Mouse (Mus musculus) forebrain, embryonic 14.5 days (tissue): ENCODE data around the gene Tmem41b. TPM values are rescaled to one million over a fixed set of nuclear protein-coding genes. Genes with fewer than 3 reads are reported as not detected.

ENCODE experiments used
- ATAC-seq: fragments of 200-750 bp; cut with Nextera tagmentation; 2 replicates; pipeline ENCODE4 v1.8.0; 2017; ENCODE audit warnings: mild to moderate bottlenecking, moderate library complexity
- DNase-seq: peaks from one replicate; pipeline ENCODE4 v3.0.0-alpha.2; 2015; ENCODE audit warnings: low spot score
- H3K27ac ChIP-seq: fragments of 300-500 bp; sonication (generic); 2 replicates; pipeline ENCODE4 v1.5.1; 2014; ENCODE audit warnings: low read depth, mild to moderate bottlenecking, control low read depth, low read length, moderate library complexity
- H3K27me3 ChIP-seq: fragments of 300-500 bp; sonication (generic); replicated peaks from 2 replicates; pipeline ENCODE4 v1.6.1; 2014; ENCODE audit warnings: low read length, control low read depth, mixed read lengths; ENCODE audit not compliant: control insufficient read depth, insufficient read depth
- H3K36me3 ChIP-seq: fragments of 300-500 bp; sonication (generic); 2 replicates; pipeline ENCODE4 v1.6.1; 2014; ENCODE audit warnings: low read length, control low read depth; ENCODE audit not compliant: control insufficient read depth, insufficient read depth
- H3K4me1 ChIP-seq: fragments of 300-500 bp; sonication (generic); 2 replicates; pipeline ENCODE4 v1.6.1; 2014; ENCODE audit warnings: antibody characterized with exemption, low read length, control low read depth; ENCODE audit not compliant: control insufficient read depth, insufficient read depth
- H3K4me2 ChIP-seq: fragments of 300-500 bp; sonication (generic); 2 replicates; pipeline ENCODE4 v1.6.1; 2014; ENCODE audit warnings: mild to moderate bottlenecking, control low read depth, low read length
- H3K4me3 ChIP-seq: fragments of 300-500 bp; sonication (generic); 2 replicates; pipeline ENCODE4 v1.5.1; 2014; ENCODE audit warnings: low read depth, low read length, control low read depth
- H3K9ac ChIP-seq: fragments of 300-500 bp; sonication (generic); 2 replicates; pipeline ENCODE4 v1.6.1; 2014; ENCODE audit warnings: mild to moderate bottlenecking, low read length, control low read depth, moderate library complexity
- H3K9me3 ChIP-seq: fragments of 300-500 bp; sonication (generic); replicated peaks from 2 replicates; pipeline ENCODE4 v1.6.1; 2016; ENCODE audit warnings: low read length, control low read depth, mixed read lengths; ENCODE audit not compliant: control insufficient read depth
- WGBS: fragments of 180-500 bp; shearing (Covaris S2); extraction: QIAGEN DNeasy Blood & Tissue Kit; methylation state at CpG from one replicate; pipeline ENCODE4 v1.1.7; 2014; 5-methylcytosine and 5-hydroxymethylcytosine counted together
- polyA plus RNA-seq: library from polyadenylated mRNA; unstranded; fragments of >200 nt; fragmentation: Nextera tagmentation; extraction: Ambion mirVana; gene quantifications from 2 replicates; pipeline ENCODE4 v1.2.1, GENCODE M21; 2014

Tmem41b gene
- polyA plus RNA-seq, 1 experiment from 2014 or later, result 71.8 TPM

DNA sequence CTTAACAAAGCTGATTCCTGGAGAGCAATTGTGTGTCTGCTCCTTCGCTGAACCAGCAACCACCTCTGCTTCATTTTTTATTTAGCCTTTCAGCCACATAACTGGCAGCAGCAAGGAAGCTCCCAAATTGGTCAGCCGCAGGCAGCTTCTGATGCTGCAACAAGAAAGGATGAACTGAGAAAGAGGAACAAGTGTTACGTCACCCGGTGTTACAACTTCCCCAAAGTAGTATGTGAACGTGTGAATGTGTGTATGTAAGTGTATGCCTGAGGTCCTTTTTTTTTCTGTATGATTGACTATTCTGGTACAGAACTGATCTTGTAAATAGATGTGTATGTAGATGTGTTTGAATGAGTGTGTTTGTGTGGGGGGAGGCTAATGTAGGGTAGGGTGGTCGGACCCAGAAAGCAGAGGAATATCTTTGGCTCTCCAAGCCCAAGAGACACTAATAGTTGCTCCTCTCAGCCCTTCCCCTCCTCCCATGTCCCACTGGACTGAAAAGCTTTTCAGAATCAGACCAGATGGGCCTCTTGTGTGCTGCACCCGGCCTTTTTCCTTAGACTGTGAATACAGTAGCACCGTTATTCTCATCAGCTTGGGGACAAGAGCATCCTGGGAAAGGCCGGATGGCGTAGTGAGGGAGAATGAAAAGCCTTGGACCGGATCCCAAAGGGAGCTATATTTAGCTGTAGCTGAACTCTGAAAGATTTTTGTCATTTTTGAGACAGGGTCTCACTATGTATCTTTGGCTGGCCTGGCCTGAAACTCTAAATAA is 18.7 kb downstream of the Tmem41b start:
- WGBS, result 29% methylated on average over 11 of the region's 11 CpGs
- peak; percentile 86 for ATAC-seq
- no peaks in the 10 kb centered on the region for H3K27me3 ChIP-seq
- H3K4me3 ChIP-seq, result no peak overlapping the region
- H3K4me2 ChIP-seq, result no peak overlapping the region
- peak overlapping the region; percentile 81 for H3K27ac ChIP-seq
- no peak overlapping the region; the same call in 1 of the 2 replicates for H3K9ac ChIP-seq
- H3K36me3 ChIP-seq, result peaks cover 6% of the 10 kb centered on the region
- H3K9me3 ChIP-seq, result no peaks in the 10 kb centered on the region
- DNase-seq, result peak; percentile 92
- peaks cover 10% of the 10 kb centered on the region; the same call in 1 of the 2 replicates for H3K4me1 ChIP-seq

DNA sequence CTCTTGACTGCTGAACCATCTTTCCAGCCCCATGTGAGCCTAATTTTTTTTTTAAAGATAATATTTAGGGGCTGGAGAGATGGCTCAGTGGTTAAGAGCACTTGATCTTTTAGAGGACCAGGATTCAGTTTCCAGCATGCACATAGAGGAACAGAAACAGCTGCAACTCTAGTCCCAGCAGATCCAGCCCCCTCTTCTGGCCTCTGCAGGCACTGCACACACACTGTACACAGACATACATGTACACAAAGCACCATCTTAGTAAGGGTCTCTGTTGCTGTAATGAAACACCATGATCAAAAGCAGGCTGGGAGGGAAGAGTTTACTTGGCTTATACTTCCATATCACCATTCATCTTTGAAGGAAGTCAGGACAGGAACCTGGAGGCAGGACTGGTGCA is 21.1 kb downstream of the Tmem41b start:
- no peak for ATAC-seq
- H3K4me3 ChIP-seq, result no peak overlapping the region
- H3K9me3 ChIP-seq, result no peaks in the 10 kb centered on the region
- H3K9ac ChIP-seq, result no peak overlapping the region
- H3K4me2 ChIP-seq, result no peak overlapping the region
- no peak overlapping the region for H3K27ac ChIP-seq
- H3K36me3 ChIP-seq, result no peaks in the 10 kb centered on the region
- no peak for DNase-seq
- no peaks in the 10 kb centered on the region for H3K27me3 ChIP-seq
- peaks cover 12% of the 10 kb centered on the region; the same call in 1 of the 2 replicates for H3K4me1 ChIP-seq

GRCm38 (mm10) chr7:109963707-109964106 is 23.0 kb downstream of the Tmem41b start:
- Histone ChIP-seq H3K9ac (no peak overlapping the region), H3K4me3 (no peak overlapping the region), H3K9me3 (no peaks in the 10 kb centered on the region), H3K4me2 (no peak overlapping the region), H3K27ac (no peak overlapping the region), H3K4me1 (peaks cover 7% of the 10 kb centered on the region; the same call in 1 of the 2 replicates), H3K27me3 (no peaks in the 10 kb centered on the region), H3K36me3 (no peaks in the 10 kb centered on the region)
- DNase-seq (no peak), ATAC-seq (no peak)
- WGBS, result 97% methylated on average over 4 of the region's 4 CpGs

DNA sequence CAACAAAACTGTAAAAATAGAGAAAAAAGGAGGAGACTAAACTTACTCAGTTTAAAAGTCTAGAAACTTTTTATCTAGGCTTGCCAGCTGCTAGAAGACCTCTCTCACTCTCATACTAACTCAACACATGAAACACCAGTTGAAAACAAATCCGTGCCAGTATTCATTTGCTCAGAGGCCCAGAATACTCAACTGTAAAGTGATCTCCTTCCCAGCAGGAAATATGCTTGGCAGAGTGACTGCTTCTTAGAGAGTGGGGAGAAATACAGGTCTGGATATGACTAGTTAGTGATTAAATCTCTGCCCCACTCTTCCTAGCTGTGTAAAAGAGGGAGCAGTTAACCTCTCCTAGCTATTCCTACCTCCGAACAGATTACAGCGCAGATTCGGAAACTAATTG is 24.1 kb downstream of the Tmem41b start:
- Histone ChIP-seq H3K27me3 (no peaks in the 10 kb centered on the region), H3K27ac (no peak overlapping the region), H3K9ac (no peak overlapping the region), H3K9me3 (no peaks in the 10 kb centered on the region), H3K4me2 (no peak overlapping the region), H3K4me1 (peaks cover 15% of the 10 kb centered on the region), H3K36me3 (no peaks in the 10 kb centered on the region), H3K4me3 (no peak overlapping the region)
- 80% methylated on average over 4 of the region's 4 CpGs for WGBS
- no peak for DNase-seq
- no peak for ATAC-seq

- Histone ChIP-seq H3K9me3 (no peaks in the 10 kb centered on the region), H3K4me2 (no peak overlapping the region), H3K27me3 (no peaks in the 10 kb centered on the region), H3K27ac (no peak overlapping the region), H3K36me3 (no peaks in the 10 kb centered on the region), H3K4me1 (peaks cover 20% of the 10 kb centered on the region), H3K9ac (no peak overlapping the region), H3K4me3 (no peak overlapping the region)
- WGBS, result 78% methylated on average over 2 of the region's 2 CpGs
- no peak for DNase-seq
- no peak for ATAC-seq
These were observed 25.2 kb downstream of the Tmem41b start for GRCm38 (mm10) chr7:109961570-109961969.

- DNase-seq (no peak), ATAC-seq (peak; percentile 78; the same call in 1 of the 2 replicates)
- Histone ChIP-seq H3K27me3 (no peaks in the 10 kb centered on the region), H3K27ac (peak overlapping the region; percentile 93), H3K9me3 (no peaks in the 10 kb centered on the region), H3K4me3 (peak overlapping the region; percentile 77), H3K36me3 (no peaks in the 10 kb centered on the region), H3K9ac (peak overlapping the region; percentile 91), H3K4me2 (peak overlapping the region; percentile 68), H3K4me1 (peaks cover 20% of the 10 kb centered on the region)
- WGBS, result 10% methylated on average over 13 of the region's 13 CpGs
These were observed 26.0 kb downstream of the Tmem41b start for GRCm38 (mm10) chr7:109960613-109961154.

DNA sequence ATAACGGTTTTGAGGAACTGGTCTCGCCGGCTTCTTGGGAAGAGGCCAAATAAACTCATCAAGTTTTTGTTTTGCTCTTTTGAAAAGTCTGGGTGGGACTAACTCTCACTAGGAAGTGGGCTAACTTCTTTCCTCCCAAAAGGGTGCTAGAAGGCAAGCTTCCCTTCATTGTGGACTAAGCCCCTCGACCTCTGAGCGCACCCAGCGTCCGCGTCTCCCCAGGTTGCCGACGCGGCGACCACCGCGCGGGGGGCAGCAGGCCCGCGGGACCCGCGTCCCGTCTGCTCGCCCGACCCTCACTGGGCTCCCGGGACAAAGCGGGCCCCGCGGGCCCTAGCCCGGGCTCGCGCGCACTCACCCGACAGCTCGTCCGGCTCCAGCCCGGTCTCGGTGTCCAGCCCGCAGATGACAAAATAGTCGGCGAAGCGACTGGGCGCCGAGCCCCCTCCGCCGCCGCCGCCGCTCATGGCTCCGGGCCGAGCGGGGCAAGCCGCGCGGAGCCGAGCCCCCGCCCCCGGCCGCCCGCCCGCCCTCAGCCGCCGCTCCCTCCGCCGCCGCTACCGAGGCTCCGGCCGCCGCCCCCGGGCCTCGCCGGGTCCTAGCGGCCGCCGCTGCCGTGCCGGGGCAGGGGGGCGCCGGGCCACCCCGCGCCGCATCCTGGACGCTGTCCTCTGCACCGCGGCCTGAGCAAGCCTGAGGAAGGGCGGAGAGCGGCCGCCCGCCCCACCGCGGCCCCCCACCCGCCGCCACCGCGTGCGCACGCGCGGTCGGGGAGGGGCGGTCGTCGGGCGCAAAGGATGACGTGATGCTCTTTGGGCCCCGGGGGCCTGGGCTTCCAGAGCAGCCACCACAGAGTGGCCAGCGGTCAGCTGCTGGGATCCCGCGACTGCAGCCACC is 26.8 kb downstream of the Tmem41b start, which contains the start of gene Dennd5a:
Dennd5a (minus strand) TSS at position 755 of the 897 bp plus-strand sequence.
- Histone ChIP-seq H3K4me3 (peak within 1 kb of the TSS; percentile 77), H3K36me3 (no peaks in the 10 kb centered on the region), H3K9me3 (no peaks in the 10 kb centered on the region), H3K27me3 (no peaks in the 10 kb centered on the region), H3K9ac (peak within 1 kb of the TSS; percentile 91), H3K4me1 (peaks cover 20% of the 10 kb centered on the region), H3K27ac (peak within 1 kb of the TSS; percentile 93), H3K4me2 (peak within 1 kb of the TSS; percentile 68)
- DNase-seq (peak; percentile 89), ATAC-seq (peak; percentile 95)
- WGBS, result under 1% methylated on average over 76 of the region's 107 CpGs

GRCm38 (mm10) chr7:109958843-109959715 is 27.6 kb downstream of the Tmem41b start:
- Histone ChIP-seq H3K4me2 (peak overlapping the region; percentile 68), H3K36me3 (no peaks in the 10 kb centered on the region), H3K9ac (peak overlapping the region; percentile 91), H3K4me3 (peak overlapping the region; percentile 77), H3K4me1 (peaks cover 20% of the 10 kb centered on the region), H3K9me3 (no peaks in the 10 kb centered on the region), H3K27me3 (no peaks in the 10 kb centered on the region), H3K27ac (peak overlapping the region; percentile 93; the same call in 1 of the 2 replicates)
- ATAC-seq, result peak; percentile 4; the same call in 1 of the 2 replicates
- no peak for DNase-seq
- WGBS, result 6% methylated on average over 18 of the region's 18 CpGs
